In the genomic region with DNA sequence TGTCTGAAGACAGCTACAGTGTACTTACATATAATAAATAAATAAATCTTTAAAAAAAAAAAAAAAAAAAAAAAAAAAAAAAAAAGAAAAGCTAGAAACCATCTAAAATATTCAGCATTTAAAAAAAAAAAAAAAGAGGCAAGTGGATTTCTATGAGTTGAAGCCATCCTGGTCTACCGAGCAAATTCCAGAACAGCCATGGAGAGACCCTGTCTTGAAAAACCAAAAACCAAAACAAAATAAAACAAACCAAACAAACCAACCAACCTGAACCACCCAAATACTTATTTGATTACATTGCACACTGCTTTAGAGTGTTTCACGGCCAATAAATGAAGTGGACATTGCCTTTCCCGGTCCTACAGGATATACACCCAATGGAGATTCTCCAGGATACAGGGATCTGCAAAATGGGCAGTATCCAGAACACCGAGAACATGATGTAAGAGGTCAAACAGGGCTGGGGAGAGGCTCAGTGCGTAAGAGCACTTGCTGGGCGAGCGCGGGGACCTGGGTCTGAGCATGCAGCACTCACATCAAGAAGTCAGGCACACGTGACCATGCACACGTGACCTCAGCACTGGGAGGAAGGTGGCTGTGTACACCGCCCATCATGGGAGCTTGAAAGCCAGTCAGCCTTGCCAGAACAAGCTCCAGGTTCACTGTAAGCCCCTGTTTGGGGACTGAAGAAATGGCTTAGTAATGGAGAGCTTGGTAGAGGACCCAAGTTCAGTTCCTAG, we compare ENCODE assay signal across 27 mouse cellular contexts. TPM values are rescaled to one million over a fixed set of nuclear protein-coding genes. Genes with fewer than 3 reads are reported as not detected.
DNase-seq lines count a peak whose midpoint lies in the region; ATAC-seq lines count a peak whose summit lies in the region.
"Had no signal": no experiment of that assay in that cellular context is flagged by ENCODE, and none has a peak within 500 bp of the region (broad histone marks: within the 10 kb centered on the region; RNA-seq: fewer than 3 reads in every experiment).

No protein-coding gene starts in this region.

- no peak overlapping the region for H3K27ac ChIP-seq in midbrain, embryonic 13.5 days
- H3K27ac ChIP-seq in midbrain, embryonic 15.5 days: no peak overlapping the region
- H3K27ac ChIP-seq: embryonic facial prominence, embryonic 12.5 days; embryonic facial prominence, embryonic 15.5 days; gastrocnemius, adult 2 months; heart, adult 2 months; heart, embryonic 10.5 days; heart, embryonic 13.5 days; hindbrain, embryonic 14.5 days; hindbrain, postnatal 0 days had no signal

- no peak overlapping the region for H3K9ac ChIP-seq in midbrain, embryonic 13.5 days (replicated peaks)
- no peak overlapping the region for H3K9ac ChIP-seq in midbrain, embryonic 15.5 days
- H3K9ac ChIP-seq: embryonic facial prominence, embryonic 12.5 days; embryonic facial prominence, embryonic 15.5 days; forebrain, postnatal 0 days; heart, embryonic 13.5 days; hindbrain, embryonic 14.5 days had no signal

- no peaks in the 10 kb centered on the region for H3K27me3 ChIP-seq in midbrain, embryonic 13.5 days
- no peaks in the 10 kb centered on the region for H3K27me3 ChIP-seq in midbrain, embryonic 15.5 days (replicated peaks)
- H3K27me3 ChIP-seq: embryonic facial prominence, embryonic 12.5 days; embryonic facial prominence, embryonic 15.5 days; heart, embryonic 13.5 days had no signal

- no peak for ATAC-seq in midbrain, embryonic 13.5 days
- ATAC-seq in midbrain, embryonic 15.5 days (replicated peaks): no peak
- ATAC-seq: CD4-positive, CD25-positive, alpha-beta regulatory T cell, adult 4 months; forebrain, embryonic 14.5 days; forebrain, postnatal 0 days; hindbrain, postnatal 0 days; inflammation-experienced regulatory T-cells, adult 6 months had no signal

- peaks cover 24% of the 10 kb centered on the region for H3K4me1 ChIP-seq in midbrain, embryonic 13.5 days (replicated peaks)
- H3K4me1 ChIP-seq in midbrain, embryonic 15.5 days: peaks cover 27% of the 10 kb centered on the region

- no peaks in the 10 kb centered on the region for H3K9me3 ChIP-seq in midbrain, embryonic 13.5 days
- no peaks in the 10 kb centered on the region for H3K9me3 ChIP-seq in midbrain, embryonic 15.5 days
- H3K9me3 ChIP-seq: embryonic facial prominence, embryonic 12.5 days; embryonic facial prominence, embryonic 15.5 days; heart, embryonic 10.5 days; heart, embryonic 13.5 days had no signal

- DNase-seq in ES-CJ7 (ENCODE audit: low read depth, low spot score) (peak; percentile 64), ZHBTc4 (ENCODE audit: low read depth, low spot score) (peak; percentile 88)
- no peak for DNase-seq in neural tube, embryonic 10.5 days (ENCODE audit: extremely low spot score, low spot score)
- DNase-seq in gastrocnemius, adult 8-10 months (ENCODE audit: low spot score in 2 of 2): no peak
- DNase-seq: adrenal gland, adult 2 months; adrenal gland, postnatal 14 days; cerebellum, adult 11 months; cerebellum, adult 2 months; cerebellum, adult 9-11 months; cerebellum, postnatal 25 days; forebrain, postnatal 0 days; gastrocnemius, adult 2 months; gastrocnemius, postnatal 25 days; heart, adult 2 months; heart, postnatal 14 days; heart, postnatal 4 days had no signal

- H3K4me3 ChIP-seq in midbrain, embryonic 13.5 days (replicated peaks): no peak overlapping the region
- no peak overlapping the region for H3K4me3 ChIP-seq in midbrain, embryonic 15.5 days
- H3K4me3 ChIP-seq: embryonic facial prominence, embryonic 12.5 days; embryonic facial prominence, embryonic 15.5 days; gastrocnemius, adult 2 months; heart, adult 2 months; heart, embryonic 10.5 days; heart, embryonic 13.5 days had no signal

- WGBS in midbrain, embryonic 13.5 days: 96% methylated on average over 11 of the region's 11 CpGs
- 96% methylated on average over 11 of the region's 11 CpGs for WGBS in midbrain, embryonic 15.5 days

- 0 out of 2 replicates have a peak overlapping the region, but pooled peaks have one; percentile 9 for H3K4me2 ChIP-seq in midbrain, embryonic 13.5 days (replicated peaks)
- H3K4me2 ChIP-seq in midbrain, embryonic 15.5 days: no peak overlapping the region
- H3K4me2 ChIP-seq: embryonic facial prominence, embryonic 12.5 days; embryonic facial prominence, embryonic 15.5 days; heart, embryonic 13.5 days had no signal

- peaks cover 61% of the 10 kb centered on the region for H3K36me3 ChIP-seq in midbrain, embryonic 13.5 days
- peaks cover 28% of the 10 kb centered on the region for H3K36me3 ChIP-seq in midbrain, embryonic 15.5 days (replicated peaks)

RNA-seq across cellular contexts. Expression of gene Dpp3, which starts 2.8 kb away (rescaled TPM):
- 143 TPM in 2 replicates for polyA plus RNA-seq in midbrain, embryonic 13.5 days (2015; fragmentation: Nextera tagmentation; extraction: Ambion mirVana)
- 125 TPM in 2 replicates for polyA plus RNA-seq in midbrain, embryonic 15.5 days (2015; fragmentation: Nextera tagmentation; extraction: Ambion mirVana)
- 10 to 100 TPM; 12.5 to 14.3 (median 13.1) TPM for total RNA-seq in gastrocnemius, adult 8-10 months (2022)

RNA-seq across cellular contexts. Expression of gene Peli3, which starts 17.6 kb away (rescaled TPM):
- polyA plus RNA-seq in midbrain, embryonic 13.5 days (2015; fragmentation: Nextera tagmentation; extraction: Ambion mirVana): 8.8 and 10.8 TPM in 2 replicates
- 14.0 and 14.5 TPM in 2 replicates for polyA plus RNA-seq in midbrain, embryonic 15.5 days (2015; fragmentation: Nextera tagmentation; extraction: Ambion mirVana)
- 1 to 10 TPM; 2.7 to 3.8 (median 3.3) TPM for total RNA-seq in gastrocnemius, adult 8-10 months (2022)

RNA-seq across cellular contexts. Expression of gene Bbs1, which starts 18.9 kb away (rescaled TPM):
- polyA plus RNA-seq in midbrain, embryonic 13.5 days (2015; fragmentation: Nextera tagmentation; extraction: Ambion mirVana): 12.6 and 12.8 TPM in 2 replicates
- polyA plus RNA-seq in midbrain, embryonic 15.5 days (2015; fragmentation: Nextera tagmentation; extraction: Ambion mirVana): 11.7 and 12.1 TPM in 2 replicates
- 1 to 10 TPM; 1.1 to 3.3 (median 1.2) TPM for total RNA-seq in gastrocnemius, adult 8-10 months (2022)

RNA-seq across cellular contexts. Expression of gene Mrpl11, which starts 36.7 kb away (rescaled TPM):
- 111 and 113 TPM in 2 replicates for polyA plus RNA-seq in midbrain, embryonic 13.5 days (2015; fragmentation: Nextera tagmentation; extraction: Ambion mirVana)
- polyA plus RNA-seq in midbrain, embryonic 15.5 days (2015; fragmentation: Nextera tagmentation; extraction: Ambion mirVana): 91.7 and 96.4 TPM in 2 replicates
- 10 to 100 TPM; 56.3 to 63.7 (median 60.7) TPM for total RNA-seq in gastrocnemius, adult 8-10 months (2022)

RNA-seq across cellular contexts. Expression of gene Zdhhc24, which starts 46.8 kb away (rescaled TPM):
- polyA plus RNA-seq in midbrain, embryonic 13.5 days (2015; fragmentation: Nextera tagmentation; extraction: Ambion mirVana): 22.7 and 24.1 TPM in 2 replicates
- 26.1 and 28.8 TPM in 2 replicates for polyA plus RNA-seq in midbrain, embryonic 15.5 days (2015; fragmentation: Nextera tagmentation; extraction: Ambion mirVana)
- 1 to 10 TPM; 1.8 to 3.6 (median 2.6) TPM for total RNA-seq in gastrocnemius, adult 8-10 months (2022)

Comparison
In these comparisons a context has a peak if more than half of its experiments do, and no peak if none do; other contexts are left out.
1. DNase-seq: peak in ES-CJ7 (single experiment) and ZHBTc4 (single experiment); none in neural tube, embryonic 10.5 days (single experiment) and gastrocnemius, adult 8-10 months (0 of 2).